Mouse (Mus musculus) layer of hippocampus, adult 9-10 months (tissue): Measurements from ENCODE around the gene Vamp4.

ENCODE experiments used
- DNase-seq: peaks from one replicate; pipeline ENCODE4 v3.0.0; 2022; ENCODE audit warnings: low spot score

Gene Vamp4

GRCm38 (mm10) chr1:162648416-162648815, 78.1 kb downstream of the Vamp4 start:
- no peak for DNase-seq
